Mouse (Mus musculus) small intestine, adult 2 months (tissue): Measurements from ENCODE around the gene Eid3. TPM values are rescaled to one million over a fixed set of nuclear protein-coding genes. Genes with fewer than 3 reads are reported as not detected.

Experiments used
- H3K27ac ChIP-seq: fragments of 200-500 bp; 2 replicates; pipeline ENCODE4 v1.5.1; 2012; ENCODE audit warnings: low read depth, low read length, control low read depth, inconsistent platforms; ENCODE audit not compliant: insufficient read depth
- H3K27me3 ChIP-seq: fragments of 200-500 bp; 2 replicates; pipeline ENCODE4 v1.6.1; 2012; ENCODE audit warnings: mild to moderate bottlenecking, moderate library complexity, low read length, inconsistent platforms; ENCODE audit not compliant: control insufficient read depth, insufficient read depth
- H3K36me3 ChIP-seq: fragments of 200-500 bp; 2 replicates; pipeline ENCODE4 v1.6.1; 2012; ENCODE audit warnings: mild to moderate bottlenecking, low read length, control low read depth, inconsistent platforms; ENCODE audit not compliant: control insufficient read depth, insufficient read depth
- H3K4me1 ChIP-seq: fragments of 200-500 bp; 2 replicates; pipeline ENCODE4 v1.6.1; 2012; ENCODE audit warnings: low read length, inconsistent platforms, mixed read lengths; ENCODE audit not compliant: control insufficient read depth, insufficient read depth, insufficient read length
- H3K4me3 ChIP-seq: fragments of 200-500 bp; 2 replicates; pipeline ENCODE4 v1.5.1; 2012; ENCODE audit warnings: low read depth, mild to moderate bottlenecking, control low read depth, inconsistent platforms, low read length, moderate library complexity
- CTCF ChIP-seq: fragments of 200-500 bp; IDR thresholded peaks from 2 replicates; pipeline ENCODE4 v1.5.1; 2012; ENCODE audit warnings: low read depth, mild to moderate bottlenecking, control low read depth, inconsistent platforms, low read length, moderate library complexity, mixed read lengths; ENCODE audit not compliant: insufficient replicate concordance, insufficient read length; ENCODE audit errors: extremely low read depth
- POLR2A ChIP-seq: fragments of 200-500 bp; IDR thresholded peaks from 2 replicates; pipeline ENCODE4 v1.6.1; 2012; ENCODE audit warnings: low read depth, mild to moderate bottlenecking, control low read depth, inconsistent platforms, low read length, moderate library complexity
- WGBS: fragments of 180-500 bp; shearing (Covaris S2); methylation state at CpG from one replicate; pipeline ENCODE4 v1.1.7; 2018; 5-methylcytosine and 5-hydroxymethylcytosine counted together
- polyA plus RNA-seq: library from polyadenylated mRNA; depleted of rRNA; stranded (reverse); fragments of >200 nt; gene quantifications from 2 replicates; pipeline ENCODE4 v1.2.3, GENCODE M21; 2012

Gene Eid3
- polyA plus RNA-seq, 1 experiment = 0.48 TPM

- no peaks in the 10 kb centered on the region for H3K27me3 ChIP-seq
- peaks cover 19% of the 10 kb centered on the region for H3K4me1 ChIP-seq
- 38% methylated on average over 16 of the region's 16 CpGs for WGBS
- TF ChIP-seq POLR2A (no peak), CTCF (peak; percentile 71; the same call in 1 of the 2 replicates)
- peak overlapping the region; percentile 80 for H3K27ac ChIP-seq
- H3K4me3 ChIP-seq = no peak overlapping the region
- H3K36me3 ChIP-seq = peaks cover 56% of the 10 kb centered on the region
Observed at GRCm38 (mm10) chr10:82876076-82876796, 9.8 kb downstream of the Eid3 start.

- Histone ChIP-seq H3K4me3 (no peak overlapping the region), H3K27ac (no peak overlapping the region), H3K36me3 (peaks cover 83% of the 10 kb centered on the region), H3K4me1 (0 out of 2 replicates have a peak, but pooled peaks cover 3% of the 10 kb centered on the region), H3K27me3 (no peaks in the 10 kb centered on the region)
- 88% methylated on average over 6 of the region's 6 CpGs for WGBS
- TF ChIP-seq CTCF (no peak), POLR2A (no peak)
Observed at GRCm38 (mm10) chr10:82887354-82887753, 20.9 kb downstream of the Eid3 start.

- Histone ChIP-seq H3K27me3 (no peaks in the 10 kb centered on the region), H3K4me3 (no peak overlapping the region), H3K27ac (no peak overlapping the region), H3K4me1 (0 out of 2 replicates have a peak, but pooled peaks cover 3% of the 10 kb centered on the region), H3K36me3 (peaks cover 82% of the 10 kb centered on the region)
- TF ChIP-seq CTCF = no peak
- no peak for TF ChIP-seq POLR2A
- 85% methylated on average over 8 of the region's 8 CpGs for WGBS
Observed at GRCm38 (mm10) chr10:82888576-82888975, 22.1 kb downstream of the Eid3 start.

- Histone ChIP-seq H3K4me3 (no peak overlapping the region), H3K27me3 (no peaks in the 10 kb centered on the region), H3K4me1 (0 out of 2 replicates have a peak, but pooled peaks cover 3% of the 10 kb centered on the region), H3K36me3 (peaks cover 80% of the 10 kb centered on the region), H3K27ac (peak overlapping the region; percentile 26; the same call in 1 of the 2 replicates)
- WGBS = 17% methylated on average over 9 of the region's 9 CpGs
- no peak for TF ChIP-seq POLR2A
- TF ChIP-seq CTCF = no peak
Observed at GRCm38 (mm10) chr10:82889447-82889973, 23.1 kb downstream of the Eid3 start.

GRCm38 (mm10) chr10:82890936-82891335, 24.5 kb downstream of the Eid3 start:
- Histone ChIP-seq H3K36me3 (peaks cover 79% of the 10 kb centered on the region), H3K4me1 (0 out of 2 replicates have a peak, but pooled peaks cover 3% of the 10 kb centered on the region), H3K4me3 (no peak overlapping the region), H3K27me3 (no peaks in the 10 kb centered on the region), H3K27ac (peak overlapping the region; percentile 30)
- WGBS = 80% methylated on average over 2 of the region's 2 CpGs
- TF ChIP-seq POLR2A (no peak), CTCF (no peak)

- 70% methylated on average over 7 of the region's 7 CpGs for WGBS
- TF ChIP-seq POLR2A (no peak), CTCF (no peak)
- H3K27ac ChIP-seq = peak overlapping the region; percentile 24
- H3K4me3 ChIP-seq = no peak overlapping the region
- H3K36me3 ChIP-seq = peaks cover 79% of the 10 kb centered on the region
- H3K27me3 ChIP-seq = no peaks in the 10 kb centered on the region
- 0 out of 2 replicates have a peak, but pooled peaks cover 3% of the 10 kb centered on the region for H3K4me1 ChIP-seq
Observed at GRCm38 (mm10) chr10:82891427-82891826, 25.0 kb downstream of the Eid3 start.

GRCm38 (mm10) chr10:82892442-82893055, 26.1 kb downstream of the Eid3 start:
- WGBS = 88% methylated on average over 9 of the region's 9 CpGs
- H3K27ac ChIP-seq = peak overlapping the region; percentile 28; the same call in 1 of the 2 replicates

More at GRCm38 (mm10) chr10:82892442-82893055, 26.1 kb downstream of the Eid3 start:
- TF ChIP-seq CTCF (no peak), POLR2A (no peak)
- H3K27me3 ChIP-seq = no peaks in the 10 kb centered on the region
- 0 out of 2 replicates have a peak, but pooled peaks cover 3% of the 10 kb centered on the region for H3K4me1 ChIP-seq
- H3K4me3 ChIP-seq = no peak overlapping the region
- peaks cover 76% of the 10 kb centered on the region for H3K36me3 ChIP-seq
